Mouse (Mus musculus) hindbrain, embryonic 11.5 days (tissue): Measurements from ENCODE around the gene Polr3h. TPM values are rescaled to one million over a fixed set of nuclear protein-coding genes. Genes with fewer than 3 reads are reported as not detected.

ENCODE experiments used
- ATAC-seq: fragments of 200-750 bp; cut with Nextera tagmentation; 2 replicates; pipeline ENCODE4 v1.8.0; 2017; ENCODE audit warnings: mild to moderate bottlenecking, moderate TSS enrichment, moderate library complexity; ENCODE audit not compliant: low FRiP score
- DNase-seq: peaks from one replicate; pipeline ENCODE4 v3.0.0-alpha.2; 2015; ENCODE audit warnings: low spot score
- H3K27ac ChIP-seq: fragments of 300-500 bp; sonication (generic); 2 replicates; pipeline ENCODE4 v1.5.1; 2014; ENCODE audit warnings: mild to moderate bottlenecking, low read depth, low read length
- H3K27me3 ChIP-seq: fragments of 300-500 bp; sonication (generic); 2 replicates; pipeline ENCODE4 v1.6.1; 2014; ENCODE audit warnings: mild to moderate bottlenecking, low read length, moderate library complexity, mixed read lengths; ENCODE audit not compliant: control insufficient read depth, insufficient read depth
- H3K36me3 ChIP-seq: fragments of 300-500 bp; sonication (generic); 2 replicates; pipeline ENCODE4 v1.6.1; 2014; ENCODE audit warnings: mild to moderate bottlenecking, low read length, moderate library complexity, mixed read lengths; ENCODE audit not compliant: control insufficient read depth, insufficient read depth
- H3K4me1 ChIP-seq: fragments of 300-500 bp; sonication (generic); replicated peaks from 2 replicates; pipeline ENCODE4 v1.6.1; 2014; ENCODE audit warnings: low read length, mixed read lengths; ENCODE audit not compliant: control insufficient read depth, insufficient read depth
- H3K4me2 ChIP-seq: fragments of 300-500 bp; sonication (generic); replicated peaks from 2 replicates; pipeline ENCODE4 v1.6.1; 2014; ENCODE audit warnings: mild to moderate bottlenecking, low read depth, low read length
- H3K4me3 ChIP-seq: fragments of 300-500 bp; sonication (generic); 2 replicates; pipeline ENCODE4 v1.5.1; 2014; ENCODE audit warnings: low read depth, low read length
- H3K9ac ChIP-seq: fragments of 300-500 bp; sonication (generic); 2 replicates; pipeline ENCODE4 v1.6.1; 2014; ENCODE audit warnings: low read depth, low read length
- H3K9me3 ChIP-seq: fragments of 300-500 bp; sonication (generic); 2 replicates; pipeline ENCODE4 v1.6.1; 2016; ENCODE audit warnings: low read length; ENCODE audit not compliant: control insufficient read depth
- WGBS: fragments of 180-500 bp; shearing (Covaris S2); extraction: QIAGEN DNeasy Blood & Tissue Kit; methylation state at CpG from one replicate; pipeline ENCODE4 v1.1.7; 2014; 5-methylcytosine and 5-hydroxymethylcytosine counted together
- polyA plus RNA-seq: library from polyadenylated mRNA; unstranded; fragments of >200 nt; fragmentation: Nextera tagmentation; extraction: Ambion mirVana; gene quantifications from 2 replicates; pipeline ENCODE4 v1.2.1, GENCODE M21; 2014

The Polr3h gene
- polyA plus RNA-seq, 1 experiment from 2014 or later = 66.2 TPM

- ATAC-seq (no peak), DNase-seq (no peak)
- Histone ChIP-seq H3K9me3 (no peaks in the 10 kb centered on the region), H3K27me3 (no peaks in the 10 kb centered on the region), H3K9ac (no peak overlapping the region), H3K4me3 (no peak overlapping the region), H3K4me1 (no peaks in the 10 kb centered on the region), H3K4me2 (no peak overlapping the region), H3K36me3 (peaks cover 7% of the 10 kb centered on the region; the same call in 1 of the 2 replicates), H3K27ac (no peak overlapping the region)
- WGBS = 95% methylated on average over 1 of the region's 1 CpGs
Observed at GRCm38 (mm10) chr15:81894002-81894401, 32.0 kb downstream of the Polr3h start.

DNA sequence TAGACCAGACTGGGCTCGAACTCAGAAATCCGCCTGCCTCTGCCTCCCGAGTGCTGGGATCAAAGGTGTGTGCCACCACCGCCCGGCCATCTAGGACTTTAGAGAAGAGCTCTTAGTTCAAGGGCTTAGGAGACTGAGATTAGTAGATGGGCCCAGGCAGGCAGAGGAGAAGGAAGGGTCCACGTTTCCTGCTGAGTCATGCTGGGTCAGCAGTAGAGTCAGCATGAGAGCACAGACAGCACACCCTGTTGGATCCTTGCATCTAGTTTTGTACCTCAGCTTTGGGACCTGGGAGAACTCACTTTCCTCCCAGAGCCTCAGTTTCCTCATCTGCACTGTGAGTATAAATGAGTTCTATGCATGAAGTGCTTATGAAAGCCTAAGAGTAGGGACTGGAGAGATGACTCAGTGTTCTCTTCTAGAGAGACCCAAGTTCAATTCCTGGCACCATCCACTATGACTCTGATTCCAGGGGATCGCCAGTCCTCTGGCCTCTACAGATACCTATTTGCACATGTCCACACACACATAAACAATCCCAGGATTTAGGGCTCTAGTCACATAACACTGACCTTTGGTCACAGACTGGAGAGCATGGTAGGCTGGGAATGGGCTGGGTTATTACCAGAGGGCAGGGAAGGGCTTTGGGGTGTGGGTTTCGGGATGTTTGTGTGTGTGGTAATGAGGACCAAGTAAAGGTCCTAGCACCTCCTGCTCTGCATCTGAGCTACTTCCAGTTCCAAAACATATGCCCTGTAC, 34.0 kb downstream of the Polr3h start:
- Histone ChIP-seq H3K4me1 (no peaks in the 10 kb centered on the region), H3K9ac (no peak overlapping the region), H3K36me3 (peaks cover 6% of the 10 kb centered on the region; the same call in 1 of the 2 replicates), H3K4me3 (no peak overlapping the region), H3K4me2 (no peak overlapping the region), H3K27ac (no peak overlapping the region), H3K9me3 (no peaks in the 10 kb centered on the region), H3K27me3 (no peaks in the 10 kb centered on the region)
- WGBS = 92% methylated on average over 8 of the region's 8 CpGs
- no peak for DNase-seq
- no peak for ATAC-seq

DNA sequence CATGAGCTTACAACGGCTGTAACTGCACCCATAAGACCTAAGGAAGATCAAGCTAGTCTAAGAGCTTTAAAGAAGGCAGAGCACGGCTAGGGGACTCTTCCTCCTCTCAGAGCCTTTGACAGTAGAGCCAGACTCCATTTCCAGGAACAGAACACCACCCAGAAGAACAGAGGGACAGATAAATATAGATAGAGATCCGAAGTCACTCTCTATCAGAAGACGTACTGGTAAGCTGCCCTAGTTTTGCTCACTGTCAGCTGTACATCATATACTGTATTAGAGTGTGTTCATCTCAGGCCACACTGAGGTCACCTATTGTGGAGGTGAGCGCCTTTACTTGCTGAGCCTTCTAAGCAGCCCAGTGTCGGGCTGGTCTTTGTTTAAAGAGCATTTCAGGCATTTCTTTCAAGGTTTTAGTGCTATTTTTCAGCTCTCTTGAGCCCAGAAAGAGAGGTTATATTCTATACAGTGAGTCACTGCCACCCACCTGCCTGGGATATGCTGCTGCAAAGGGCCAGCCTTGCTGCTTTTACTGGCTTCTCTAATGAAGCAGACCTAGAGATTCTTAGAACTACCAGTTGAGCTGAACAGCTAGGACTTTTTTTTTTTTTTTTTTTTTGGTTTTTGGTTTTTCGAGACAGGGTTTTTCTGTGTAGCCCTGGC, 34.8 kb downstream of the Polr3h start:
- Histone ChIP-seq H3K27me3 (no peaks in the 10 kb centered on the region), H3K4me2 (no peak overlapping the region), H3K27ac (no peak overlapping the region), H3K4me1 (no peaks in the 10 kb centered on the region), H3K9me3 (no peaks in the 10 kb centered on the region), H3K4me3 (no peak overlapping the region), H3K36me3 (peaks cover 6% of the 10 kb centered on the region; the same call in 1 of the 2 replicates), H3K9ac (no peak overlapping the region)
- no peak for DNase-seq
- no peak for ATAC-seq
- 89% methylated on average over 7 of the region's 7 CpGs for WGBS

DNA sequence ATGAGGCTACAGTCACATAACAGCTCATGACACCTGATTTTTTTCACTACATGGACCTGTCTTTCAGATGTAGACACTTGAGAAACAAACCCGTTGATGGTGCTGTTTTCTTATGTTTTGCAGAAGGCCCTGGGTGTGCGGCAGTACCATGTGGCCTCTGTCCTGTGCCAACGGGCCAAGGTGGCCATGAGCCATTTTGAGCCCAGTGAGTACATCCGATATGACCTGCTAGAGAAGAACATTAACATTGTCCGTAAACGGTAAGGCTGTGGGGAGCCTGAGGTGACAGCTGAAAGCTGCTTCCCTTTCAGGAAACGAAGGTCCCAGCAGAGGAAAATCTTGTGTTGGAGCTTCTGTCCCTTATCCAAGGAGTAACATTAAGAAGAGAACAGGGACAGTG, 36.9 kb downstream of the Polr3h start:
- no peak for DNase-seq
- no peak overlapping the region for H3K4me2 ChIP-seq
- 93% methylated on average over 7 of the region's 7 CpGs for WGBS
- H3K36me3 ChIP-seq = peaks cover 3% of the 10 kb centered on the region; the same call in 1 of the 2 replicates
- no peaks in the 10 kb centered on the region for H3K27me3 ChIP-seq
- H3K27ac ChIP-seq = no peak overlapping the region
- H3K4me1 ChIP-seq = no peaks in the 10 kb centered on the region
- ATAC-seq = no peak
- H3K9ac ChIP-seq = no peak overlapping the region
- no peaks in the 10 kb centered on the region for H3K9me3 ChIP-seq
- H3K4me3 ChIP-seq = no peak overlapping the region

DNA sequence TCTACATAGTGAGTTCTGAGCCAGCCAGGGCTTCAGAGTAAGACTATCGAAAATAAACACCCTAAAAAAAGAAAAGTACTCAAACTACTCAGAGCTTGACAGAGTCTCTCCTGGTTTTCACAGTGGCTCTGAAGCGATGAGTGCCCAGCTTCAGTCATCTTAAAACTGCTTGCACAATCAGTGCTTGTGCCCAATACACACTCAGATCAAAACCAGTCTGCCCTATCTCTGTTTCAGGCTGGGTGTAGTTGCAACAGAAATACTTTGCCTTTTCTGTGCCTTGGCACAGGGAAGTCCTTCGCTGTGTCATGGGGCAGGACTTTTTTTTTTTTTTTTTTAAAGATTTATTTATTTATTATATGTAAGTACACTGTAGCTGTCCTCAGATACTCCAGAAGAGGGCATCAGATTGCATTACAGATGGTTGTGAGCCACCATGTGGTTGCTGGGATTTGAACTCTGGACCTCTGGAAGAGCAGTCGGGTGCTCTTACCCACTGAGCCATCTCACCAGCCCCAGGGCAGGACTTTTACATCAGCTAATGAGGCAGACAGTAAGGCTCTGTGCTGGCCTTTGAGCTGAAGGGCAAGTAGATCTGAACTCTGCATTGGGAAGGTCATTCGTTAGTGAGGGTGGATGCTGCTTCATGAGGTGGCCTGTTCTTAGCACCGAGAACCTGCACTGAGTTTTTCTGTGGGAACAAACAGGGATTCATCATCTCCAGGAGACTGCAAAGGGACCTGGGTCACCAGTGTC, 39.1 kb downstream of the Polr3h start:
- Histone ChIP-seq H3K27ac (no peak overlapping the region), H3K36me3 (no peaks in the 10 kb centered on the region), H3K4me2 (no peak overlapping the region), H3K27me3 (no peaks in the 10 kb centered on the region), H3K4me3 (no peak overlapping the region), H3K4me1 (no peaks in the 10 kb centered on the region), H3K9me3 (no peaks in the 10 kb centered on the region), H3K9ac (no peak overlapping the region)
- no peak for ATAC-seq
- 95% methylated on average over 6 of the region's 6 CpGs for WGBS
- no peak for DNase-seq

DNA sequence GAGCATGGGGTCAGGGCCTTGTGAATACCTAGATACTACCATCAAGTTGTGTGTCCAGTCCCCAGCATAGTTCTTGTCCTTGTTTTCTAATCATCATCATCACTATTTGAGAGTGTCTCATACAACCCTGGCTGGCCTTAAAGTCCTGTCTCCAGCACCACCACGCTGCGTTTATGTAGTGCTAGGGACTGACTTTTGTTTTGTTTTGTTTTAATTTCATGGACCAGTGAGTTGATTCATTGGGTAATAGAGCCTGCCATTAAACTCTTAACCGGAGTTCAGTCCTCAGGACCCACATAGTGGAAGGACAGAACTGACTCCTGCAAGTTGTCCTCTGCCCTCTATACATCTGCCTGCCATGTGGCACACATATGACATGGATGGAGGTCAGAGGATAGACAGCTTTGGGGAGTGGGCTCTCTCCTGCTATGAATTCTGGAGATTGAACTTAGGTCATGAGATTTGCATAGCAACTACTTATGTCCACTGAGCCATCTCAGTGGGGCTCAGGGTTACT, 40.6 kb downstream of the Polr3h start:
- Histone ChIP-seq H3K27me3 (no peaks in the 10 kb centered on the region), H3K4me2 (no peak overlapping the region), H3K4me3 (no peak overlapping the region), H3K27ac (no peak overlapping the region), H3K36me3 (no peaks in the 10 kb centered on the region), H3K9me3 (no peaks in the 10 kb centered on the region), H3K9ac (no peak overlapping the region), H3K4me1 (no peaks in the 10 kb centered on the region)
- ATAC-seq (no peak), DNase-seq (no peak)
- 74% methylated on average over 3 of the region's 3 CpGs for WGBS

DNA sequence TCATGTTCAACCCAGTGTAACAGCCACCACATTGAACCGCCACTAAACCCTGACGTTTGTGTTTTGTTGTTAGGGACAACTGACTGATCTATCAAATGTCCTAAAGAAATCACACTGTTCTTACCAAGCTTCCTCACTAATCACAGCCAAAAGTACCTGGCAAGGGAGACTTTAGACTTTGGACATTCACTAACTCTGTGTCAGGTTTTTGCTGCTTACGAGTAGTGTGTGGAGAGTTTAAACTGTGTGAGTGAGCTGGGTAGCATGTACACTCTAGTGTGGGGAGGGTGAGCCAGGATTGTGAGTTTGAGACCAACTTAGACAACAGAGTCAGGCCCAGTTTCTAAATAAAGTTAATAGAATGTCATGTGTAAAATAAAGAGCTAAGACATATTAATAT, 43.7 kb downstream of the Polr3h start:
- ATAC-seq = no peak
- H3K9me3 ChIP-seq = no peaks in the 10 kb centered on the region
- H3K4me1 ChIP-seq = no peaks in the 10 kb centered on the region
- H3K27me3 ChIP-seq = no peaks in the 10 kb centered on the region
- H3K4me3 ChIP-seq = no peak overlapping the region
- H3K27ac ChIP-seq = no peak overlapping the region
- no peak for DNase-seq
- H3K36me3 ChIP-seq = no peaks in the 10 kb centered on the region
- WGBS = 94% methylated on average over 3 of the region's 3 CpGs
- no peak overlapping the region for H3K4me2 ChIP-seq
- no peak overlapping the region for H3K9ac ChIP-seq

DNA sequence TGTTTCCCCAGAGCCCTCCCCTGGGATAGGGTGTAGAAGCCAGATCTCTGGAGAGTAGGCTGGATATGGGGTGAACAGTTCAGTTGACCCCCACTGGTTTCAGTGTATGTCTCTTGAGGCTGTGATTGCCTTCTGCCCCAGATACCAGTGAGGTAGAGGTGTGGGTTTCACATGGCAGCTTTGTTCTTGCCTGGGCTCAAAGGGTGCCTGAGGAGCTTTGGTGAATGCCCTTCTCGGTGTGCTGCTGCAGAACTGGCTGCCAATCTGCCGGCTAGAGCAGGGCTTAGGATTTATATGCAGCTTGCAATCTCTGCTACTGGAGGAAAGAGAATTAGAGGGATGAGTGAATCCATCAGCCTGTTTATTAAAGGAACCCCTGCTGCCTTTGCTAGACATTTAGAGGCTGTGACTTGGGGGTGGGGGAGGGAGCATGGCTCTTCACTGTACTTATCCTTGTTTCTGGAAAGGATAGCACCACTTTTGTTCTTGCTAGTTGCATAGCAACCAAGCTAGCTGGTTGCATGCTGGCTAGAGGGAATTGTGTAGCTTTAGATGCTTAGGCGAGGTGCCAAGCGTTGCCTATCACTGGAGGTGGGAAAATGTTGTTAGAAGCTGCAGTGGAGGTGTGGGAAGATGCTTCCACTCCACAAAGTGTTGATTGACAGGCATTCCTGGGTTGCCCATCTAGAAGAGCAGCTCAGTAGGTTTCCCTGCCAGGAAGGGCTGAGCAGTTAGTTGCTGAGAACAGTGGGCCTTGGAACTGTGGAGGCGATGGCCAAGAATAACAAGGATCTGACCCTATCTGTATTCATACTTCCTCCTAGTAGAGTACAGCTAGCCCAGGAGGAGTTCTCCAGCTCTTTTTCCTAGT, 46.3 kb downstream of the Polr3h start:
- no peak overlapping the region for H3K4me3 ChIP-seq
- no peaks in the 10 kb centered on the region for H3K9me3 ChIP-seq
- no peak for ATAC-seq
- H3K4me1 ChIP-seq = no peaks in the 10 kb centered on the region
- no peaks in the 10 kb centered on the region for H3K36me3 ChIP-seq
- H3K9ac ChIP-seq = no peak overlapping the region
- H3K27ac ChIP-seq = no peak overlapping the region
- WGBS = 72% methylated on average over 5 of the region's 5 CpGs
- no peak for DNase-seq
- no peaks in the 10 kb centered on the region for H3K27me3 ChIP-seq
- no peak overlapping the region for H3K4me2 ChIP-seq
